Mouse (Mus musculus): ENCODE data around the gene Sart3. TPM values are rescaled to one million over a fixed set of nuclear protein-coding genes. Genes with fewer than 3 reads are reported as not detected.

The Sart3 gene
- polyA plus RNA-seq, 1 experiment from 2014 or later = 45.8 TPM

DNA sequence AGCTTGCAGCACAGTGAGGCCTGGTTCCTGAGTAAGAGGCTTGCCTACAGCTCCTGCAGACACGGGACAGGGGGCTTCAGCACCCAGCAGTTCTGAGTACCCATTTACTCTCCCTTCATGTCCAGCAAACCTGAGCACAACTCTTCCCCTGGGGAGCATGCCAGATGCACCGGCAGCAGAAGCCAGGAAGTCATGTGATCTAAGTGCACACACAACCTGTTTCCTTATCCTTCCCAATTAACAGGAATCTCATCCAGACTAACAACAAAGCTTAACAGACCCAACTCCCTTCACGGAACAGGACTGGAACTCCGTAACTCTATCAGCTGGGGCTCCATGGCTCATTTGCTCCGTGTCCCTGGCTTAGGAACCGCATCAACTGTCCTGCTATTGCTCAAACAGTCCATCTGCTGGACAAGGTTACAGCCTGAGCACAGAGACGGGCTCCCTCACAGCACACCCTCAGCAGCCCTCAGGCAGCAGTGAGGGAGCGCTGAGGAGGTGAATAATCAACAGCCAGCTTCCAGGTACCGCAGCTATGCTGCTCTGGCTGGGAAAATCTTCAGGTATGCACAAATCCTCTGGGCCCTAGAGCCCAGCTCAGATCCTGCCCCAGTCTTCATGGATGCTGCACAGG is 20.7 kb downstream of the Sart3 start:
- H3K4me1 ChIP-seq = no peaks in the 10 kb centered on the region
- no peak overlapping the region for H3K9ac ChIP-seq
- ATAC-seq (ENCODE audit: insufficient read depth, low FRiP score, low read depth) = no peak
- H3K27me3 ChIP-seq (replicated peaks) = no peaks in the 10 kb centered on the region
- H3K9me3 ChIP-seq = no peaks in the 10 kb centered on the region
- H3K4me3 ChIP-seq (replicated peaks) = no peak overlapping the region
- no peak overlapping the region for H3K4me2 ChIP-seq
- 89% methylated on average over 9 of the region's 9 CpGs for WGBS
- peaks cover 87% of the 10 kb centered on the region for H3K36me3 ChIP-seq
- H3K27ac ChIP-seq = no peak overlapping the region

DNA sequence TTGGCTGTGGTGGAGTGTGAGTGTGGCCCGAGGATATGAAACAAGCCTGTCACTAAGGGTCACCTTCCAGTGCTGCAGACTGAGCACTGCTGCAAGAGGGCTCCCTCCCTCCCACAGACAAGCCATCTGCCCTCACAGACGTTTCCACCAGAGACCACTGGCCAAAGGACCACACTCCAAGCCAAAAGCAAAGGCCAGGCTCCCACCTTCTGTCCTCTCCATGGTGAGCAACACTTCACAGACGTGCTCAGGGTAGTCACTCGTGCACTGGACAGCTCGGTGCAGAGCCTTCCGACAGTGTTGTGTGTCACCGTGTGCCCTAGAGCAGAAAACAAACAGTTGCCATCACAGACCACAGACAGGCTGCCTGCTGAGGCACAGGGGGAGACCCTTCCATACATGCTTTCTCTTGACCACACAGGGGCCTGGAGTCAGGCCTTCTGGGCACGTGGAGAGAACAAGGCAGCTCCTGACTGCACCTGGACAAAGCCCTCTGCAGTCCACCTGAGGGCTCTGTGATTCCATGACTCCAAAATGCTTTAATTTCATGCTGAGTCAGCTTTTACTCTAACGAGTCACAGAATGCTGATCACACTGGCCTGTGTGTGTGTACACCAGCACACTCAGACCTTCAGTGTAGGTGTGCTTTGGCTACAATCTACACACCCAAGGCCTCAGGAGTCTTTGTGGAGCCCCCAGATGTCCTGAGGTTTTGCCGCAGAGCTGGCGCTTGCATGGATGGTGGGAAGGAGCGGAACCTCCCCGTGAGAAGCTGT is 23.6 kb downstream of the Sart3 start:
- H3K4me3 ChIP-seq (replicated peaks) = no peak overlapping the region
- H3K27ac ChIP-seq = no peak overlapping the region
- H3K9ac ChIP-seq = no peak overlapping the region
- no peaks in the 10 kb centered on the region for H3K27me3 ChIP-seq (replicated peaks)
- H3K9me3 ChIP-seq = no peaks in the 10 kb centered on the region
- ATAC-seq (ENCODE audit: insufficient read depth, low FRiP score, low read depth) = no peak
- peaks cover 95% of the 10 kb centered on the region for H3K36me3 ChIP-seq
- H3K4me2 ChIP-seq = no peak overlapping the region
- WGBS = 93% methylated on average over 13 of the region's 13 CpGs
- no peaks in the 10 kb centered on the region for H3K4me1 ChIP-seq

DNA sequence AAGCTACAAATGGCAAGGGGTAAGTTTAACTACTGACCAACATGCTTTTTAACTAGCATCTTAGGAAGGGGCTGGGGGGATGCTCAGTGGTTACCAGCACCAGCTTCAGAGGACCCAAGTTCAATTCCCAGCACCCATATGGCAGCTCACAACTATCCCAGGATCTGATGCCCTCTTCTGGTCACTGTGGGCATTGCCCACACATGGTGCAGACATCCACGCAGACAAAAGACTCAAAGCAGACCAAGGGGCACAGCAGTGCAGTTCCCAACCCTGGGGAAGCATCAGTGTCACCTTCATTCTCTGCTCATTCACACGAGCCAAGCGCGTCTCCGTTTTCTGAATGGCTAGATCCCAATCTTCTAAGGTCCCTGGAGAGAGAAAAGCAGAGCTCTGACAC is 24.7 kb downstream of the Sart3 start:
- H3K4me1 ChIP-seq = no peaks in the 10 kb centered on the region
- H3K27me3 ChIP-seq (replicated peaks) = no peaks in the 10 kb centered on the region
- H3K4me2 ChIP-seq = no peak overlapping the region
- H3K9me3 ChIP-seq = no peaks in the 10 kb centered on the region
- ATAC-seq (ENCODE audit: insufficient read depth, low FRiP score, low read depth) = no peak
- H3K36me3 ChIP-seq = peaks cover 95% of the 10 kb centered on the region
- WGBS = 95% methylated on average over 5 of the region's 5 CpGs
- H3K27ac ChIP-seq = no peak overlapping the region
- H3K4me3 ChIP-seq (replicated peaks) = no peak overlapping the region
- no peak overlapping the region for H3K9ac ChIP-seq

DNA sequence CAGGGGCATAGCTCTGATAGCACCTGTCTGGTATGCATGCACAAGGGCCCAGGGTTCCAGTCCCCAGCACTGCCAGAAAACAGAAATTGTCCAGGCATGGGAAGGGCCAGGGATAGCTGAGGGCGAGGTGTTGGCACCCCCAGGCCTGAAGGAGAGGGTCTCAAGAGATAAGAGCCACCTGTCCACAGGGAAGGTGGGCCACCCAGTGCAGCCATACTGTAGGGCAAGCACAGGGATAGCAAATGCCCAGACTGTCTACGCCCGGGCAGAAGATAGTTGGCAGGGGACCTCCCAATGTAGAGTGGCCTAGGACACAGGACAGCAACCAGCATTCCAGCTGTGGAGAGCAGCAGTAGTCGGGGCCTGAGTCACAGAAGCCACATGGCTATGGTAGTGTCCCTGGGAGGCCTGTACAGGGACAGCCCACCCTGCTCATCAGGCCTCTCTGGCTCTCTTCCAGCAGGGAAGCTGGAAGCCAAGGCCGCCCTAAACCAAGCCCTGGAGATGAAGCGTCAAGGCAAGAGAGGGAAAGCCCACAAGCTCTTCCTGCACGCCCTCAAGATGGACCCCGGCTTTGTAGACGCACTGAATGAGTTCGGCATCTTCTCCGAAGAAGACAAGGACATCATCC is 34.6 kb downstream of the Sart3 start:
- ATAC-seq (ENCODE audit: insufficient read depth, low FRiP score, low read depth) = no peak
- WGBS = 85% methylated on average over 11 of the region's 11 CpGs
- no peaks in the 10 kb centered on the region for H3K9me3 ChIP-seq
- H3K4me3 ChIP-seq (replicated peaks) = no peak overlapping the region
- no peak overlapping the region for H3K27ac ChIP-seq
- H3K27me3 ChIP-seq (replicated peaks) = no peaks in the 10 kb centered on the region
- H3K36me3 ChIP-seq = peaks cover 39% of the 10 kb centered on the region
- H3K4me1 ChIP-seq = peaks cover 14% of the 10 kb centered on the region
- no peak overlapping the region for H3K9ac ChIP-seq
- no peak overlapping the region for H3K4me2 ChIP-seq

DNA sequence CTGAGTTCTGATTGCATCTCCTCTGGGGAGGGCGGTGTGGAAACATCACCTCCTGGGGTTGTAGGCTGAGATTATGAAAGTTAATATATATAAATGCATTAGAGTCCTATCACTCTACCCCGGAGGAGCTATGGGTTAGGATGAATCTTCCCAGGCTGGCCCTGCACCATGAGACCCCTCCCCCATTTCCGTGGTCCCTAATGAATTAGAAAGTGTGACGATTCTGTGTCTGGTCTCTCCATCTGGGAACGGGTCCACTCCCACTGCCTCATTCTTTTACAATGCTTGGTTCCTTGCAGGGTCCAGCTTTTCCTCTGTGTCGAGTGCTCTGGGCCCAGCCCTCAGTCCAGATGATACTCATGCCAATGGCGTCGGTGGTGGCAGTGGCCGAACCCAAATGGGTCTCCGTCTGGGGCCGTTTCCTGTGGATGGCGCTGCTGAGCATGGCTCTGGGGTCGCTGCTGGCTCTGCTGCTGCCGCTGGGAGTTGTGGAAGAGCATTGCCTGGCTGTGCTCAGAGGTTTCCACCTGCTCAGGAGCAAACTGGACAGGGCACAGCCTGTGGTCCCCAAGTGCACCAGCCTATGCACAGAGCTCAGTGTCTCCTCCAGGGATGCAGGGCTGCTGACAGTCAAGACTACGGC is 35.7 kb downstream of the Sart3 start:
- peak overlapping the region; percentile 47; the same call in 1 of the 2 replicates for H3K9ac ChIP-seq
- no peaks in the 10 kb centered on the region for H3K27me3 ChIP-seq (replicated peaks)
- peaks cover 30% of the 10 kb centered on the region for H3K36me3 ChIP-seq
- WGBS = 35% methylated on average over 15 of the region's 15 CpGs
- no peak for ATAC-seq (ENCODE audit: insufficient read depth, low FRiP score, low read depth)
- H3K4me3 ChIP-seq (replicated peaks) = peak overlapping the region; percentile 57
- H3K9me3 ChIP-seq = no peaks in the 10 kb centered on the region
- peak overlapping the region; percentile 79 for H3K4me2 ChIP-seq
- peaks cover 14% of the 10 kb centered on the region for H3K4me1 ChIP-seq
- peak overlapping the region; percentile 93 for H3K27ac ChIP-seq

DNA sequence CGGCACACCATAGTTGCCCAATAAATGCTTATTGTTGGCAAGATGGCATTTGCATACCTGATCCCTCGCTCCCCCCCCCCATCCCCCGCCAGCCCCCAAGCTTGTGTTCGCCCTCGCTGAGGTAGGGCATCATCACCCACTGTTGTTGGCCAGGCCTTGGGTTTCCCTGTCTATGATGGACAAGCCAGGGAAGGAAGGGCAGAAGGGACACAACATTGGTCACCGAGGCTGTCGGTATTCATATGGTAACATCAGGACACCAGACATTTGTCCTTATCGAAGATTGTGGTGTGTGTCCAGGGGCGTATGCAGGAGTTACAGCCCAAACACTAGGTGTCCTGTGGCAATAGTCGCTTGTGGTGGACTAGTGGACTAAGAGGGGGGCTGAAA is 36.2 kb downstream of the Sart3 start:
- Histone ChIP-seq H3K36me3 (peaks cover 26% of the 10 kb centered on the region), H3K9me3 (no peaks in the 10 kb centered on the region), H3K27me3 (replicated peaks) (no peaks in the 10 kb centered on the region), H3K4me2 (peak overlapping the region; percentile 79), H3K9ac (peak overlapping the region; percentile 47), H3K4me3 (replicated peaks) (peak overlapping the region; percentile 57), H3K27ac (peak overlapping the region; percentile 93), H3K4me1 (peaks cover 14% of the 10 kb centered on the region)
- 3% methylated on average over 10 of the region's 10 CpGs for WGBS
- no peak for ATAC-seq (ENCODE audit: insufficient read depth, low FRiP score, low read depth)

DNA sequence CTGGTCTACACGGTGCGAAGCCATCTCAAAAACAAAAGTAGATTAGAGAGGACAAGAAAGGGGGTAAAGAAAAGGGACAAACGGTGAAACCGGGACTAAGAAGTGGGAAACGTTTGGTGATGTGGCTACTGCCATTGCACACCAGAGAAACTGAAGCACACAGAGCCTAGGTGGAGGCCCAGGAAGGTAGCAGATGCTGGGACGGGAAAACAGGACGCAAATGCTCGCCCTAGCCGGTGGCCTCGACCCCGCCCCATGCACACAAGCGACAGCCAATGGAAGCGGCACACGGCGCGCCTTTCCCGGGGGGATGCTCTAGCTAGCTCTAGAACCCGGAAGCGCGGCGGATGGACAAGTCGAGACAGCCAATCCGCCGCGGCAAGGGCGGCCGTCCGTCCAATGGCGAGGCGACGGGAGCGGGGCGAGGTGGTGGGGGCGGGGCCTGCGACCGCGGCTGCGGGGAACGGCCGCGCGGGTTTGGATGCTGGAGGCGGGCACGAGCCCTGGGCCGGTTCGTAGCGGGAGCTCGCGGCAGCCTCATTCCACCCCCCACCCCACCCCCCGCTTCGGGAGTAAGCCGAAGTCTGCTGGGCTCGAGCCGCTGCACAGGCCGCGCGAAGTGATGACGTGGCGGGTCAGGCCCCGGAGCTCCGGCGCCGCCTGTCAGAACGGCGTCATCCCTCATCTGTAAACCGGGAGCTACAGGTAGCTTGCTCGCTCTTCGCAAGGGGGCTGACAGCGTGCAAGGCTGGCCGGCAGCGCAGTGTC is 36.8 kb downstream of the Sart3 start, which contains the start of gene Ficd:
TSS of gene Ficd (plus strand) at position 459 of the 768 bp plus-strand sequence.
- Histone ChIP-seq H3K4me2 (peak within 1 kb of the TSS; percentile 79), H3K9ac (peak within 1 kb of the TSS; percentile 47), H3K27me3 (replicated peaks) (no peaks in the 10 kb centered on the region), H3K4me1 (peaks cover 14% of the 10 kb centered on the region), H3K27ac (peak within 1 kb of the TSS; percentile 93), H3K9me3 (no peaks in the 10 kb centered on the region), H3K4me3 (replicated peaks) (peak within 1 kb of the TSS; percentile 57), H3K36me3 (peaks cover 21% of the 10 kb centered on the region)
- ATAC-seq (ENCODE audit: insufficient read depth, low FRiP score, low read depth) = peak; percentile 98
- under 1% methylated on average over 71 of the region's 71 CpGs for WGBS

DNA sequence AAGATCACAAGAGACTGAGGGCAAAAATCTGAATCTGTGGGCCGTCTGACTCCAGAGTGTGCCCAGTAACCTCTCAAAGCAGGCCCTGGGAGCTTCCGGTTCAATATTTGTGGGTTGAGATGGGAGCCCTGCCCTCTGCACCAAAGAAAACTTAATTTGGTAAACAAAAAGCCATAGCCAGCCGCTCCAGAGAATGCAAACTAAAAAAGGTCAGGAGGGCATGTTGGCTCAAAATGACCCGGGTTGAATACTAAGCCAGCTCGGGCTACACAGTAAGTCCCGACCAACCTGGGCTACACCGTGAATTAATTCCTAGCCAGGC is 37.3 kb downstream of the Sart3 start:
- ATAC-seq (ENCODE audit: insufficient read depth, low FRiP score, low read depth) = peak; percentile 29; the same call in 1 of the 2 replicates
- Histone ChIP-seq H3K9ac (peak overlapping the region; percentile 35; the same call in 1 of the 2 replicates), H3K36me3 (peaks cover 21% of the 10 kb centered on the region), H3K27me3 (replicated peaks) (no peaks in the 10 kb centered on the region), H3K9me3 (no peaks in the 10 kb centered on the region), H3K4me3 (replicated peaks) (peak overlapping the region; percentile 57), H3K4me2 (peak overlapping the region; percentile 72), H3K27ac (peak overlapping the region; percentile 85), H3K4me1 (peaks cover 14% of the 10 kb centered on the region)
- 15% methylated on average over 7 of the region's 7 CpGs for WGBS

DNA sequence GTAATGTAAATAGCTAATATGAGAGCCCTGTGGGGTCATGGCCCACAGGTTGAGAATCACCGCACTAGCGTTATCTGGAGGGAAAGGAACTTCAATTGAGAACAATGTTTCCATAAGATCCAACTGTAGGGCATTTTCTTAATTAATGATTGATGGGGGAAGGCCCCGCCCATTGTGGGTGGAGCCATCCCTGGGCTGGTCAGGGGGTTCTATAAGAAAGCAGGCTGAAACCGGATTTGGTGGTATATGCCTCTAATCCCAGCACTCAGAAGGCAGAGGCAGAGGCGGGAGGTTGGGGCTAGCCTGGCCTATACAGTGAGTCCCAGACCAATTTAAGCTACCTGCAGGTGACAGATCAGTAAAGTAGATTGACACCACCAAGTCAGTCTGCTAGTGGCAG is 37.9 kb downstream of the Sart3 start:
- 62% methylated on average over 5 of the region's 5 CpGs for WGBS
- H3K4me2 ChIP-seq = no peak overlapping the region
- H3K4me3 ChIP-seq (replicated peaks) = no peak overlapping the region
- no peaks in the 10 kb centered on the region for H3K9me3 ChIP-seq
- H3K9ac ChIP-seq = no peak overlapping the region
- no peaks in the 10 kb centered on the region for H3K27me3 ChIP-seq (replicated peaks)
- peaks cover 15% of the 10 kb centered on the region for H3K36me3 ChIP-seq
- ATAC-seq (ENCODE audit: insufficient read depth, low FRiP score, low read depth) = no peak
- H3K27ac ChIP-seq = peak overlapping the region; percentile 85; the same call in 1 of the 2 replicates
- H3K4me1 ChIP-seq = peaks cover 14% of the 10 kb centered on the region

DNA sequence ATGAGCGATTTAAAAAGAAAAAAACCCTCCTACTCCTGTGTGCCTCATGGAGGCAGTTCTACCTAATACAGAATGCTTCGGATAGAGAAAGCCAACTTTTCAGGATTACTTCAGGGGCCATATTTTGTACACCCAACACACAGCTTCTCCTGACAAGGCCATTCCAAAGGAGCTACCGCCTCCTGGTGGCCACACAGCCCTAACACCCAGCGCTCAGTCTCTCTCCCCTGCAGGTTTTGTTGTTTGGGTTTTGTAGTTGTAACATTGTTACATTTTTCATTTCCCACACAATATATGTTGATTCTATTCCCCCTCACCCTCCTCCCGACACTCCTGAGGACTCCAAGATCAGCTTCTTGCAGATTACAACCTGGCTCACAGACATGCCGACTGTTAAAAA is 40.1 kb downstream of the Sart3 start:
- Histone ChIP-seq H3K4me3 (replicated peaks) (no peak overlapping the region), H3K4me1 (peaks cover 13% of the 10 kb centered on the region), H3K9me3 (no peaks in the 10 kb centered on the region), H3K9ac (no peak overlapping the region), H3K27ac (no peak overlapping the region), H3K27me3 (replicated peaks) (no peaks in the 10 kb centered on the region), H3K36me3 (no peaks in the 10 kb centered on the region), H3K4me2 (no peak overlapping the region)
- 23% methylated on average over 6 of the region's 6 CpGs for WGBS
- ATAC-seq (ENCODE audit: insufficient read depth, low FRiP score, low read depth) = no peak

DNA sequence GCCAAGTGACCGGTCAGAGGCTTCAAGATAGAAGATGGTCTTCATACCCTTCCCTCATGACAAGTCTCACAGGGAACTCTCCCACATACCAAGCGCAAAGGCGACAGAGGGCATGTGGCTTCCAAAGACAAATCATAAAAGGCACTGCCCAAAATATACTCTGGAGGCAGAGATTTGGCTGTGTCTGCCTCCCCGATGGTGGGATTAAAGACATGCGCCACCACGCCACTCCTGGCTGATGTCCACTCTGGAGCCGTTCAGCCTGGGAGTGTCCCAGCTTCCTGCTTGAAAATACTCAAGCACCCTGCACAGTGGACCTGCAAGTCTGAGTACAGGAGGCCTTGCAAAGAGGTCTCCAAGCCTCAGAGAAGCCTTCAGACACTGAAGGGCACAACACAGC is 41.1 kb downstream of the Sart3 start:
- Histone ChIP-seq H3K27me3 (replicated peaks) (no peaks in the 10 kb centered on the region), H3K4me1 (peaks cover 3% of the 10 kb centered on the region; the same call in 1 of the 2 replicates), H3K4me3 (replicated peaks) (no peak overlapping the region), H3K9me3 (no peaks in the 10 kb centered on the region), H3K9ac (no peak overlapping the region), H3K4me2 (no peak overlapping the region), H3K27ac (no peak overlapping the region), H3K36me3 (no peaks in the 10 kb centered on the region)
- WGBS = 85% methylated on average over 7 of the region's 7 CpGs
- no peak for ATAC-seq (ENCODE audit: insufficient read depth, low FRiP score, low read depth)

Data from stomach, embryonic 15.5 days (tissue).